Mouse (Mus musculus) hindlimb bud, embryonic 11.5 days (tissue): Measurements from ENCODE around the gene Fkbp8.

Experiments used
- DNase-seq: peaks from one replicate; pipeline ENCODE4 v3.0.0-alpha.2; 2012; ENCODE audit warnings: low read depth, low spot score; ENCODE audit errors: extremely low spot score

Gene Fkbp8

DNA sequence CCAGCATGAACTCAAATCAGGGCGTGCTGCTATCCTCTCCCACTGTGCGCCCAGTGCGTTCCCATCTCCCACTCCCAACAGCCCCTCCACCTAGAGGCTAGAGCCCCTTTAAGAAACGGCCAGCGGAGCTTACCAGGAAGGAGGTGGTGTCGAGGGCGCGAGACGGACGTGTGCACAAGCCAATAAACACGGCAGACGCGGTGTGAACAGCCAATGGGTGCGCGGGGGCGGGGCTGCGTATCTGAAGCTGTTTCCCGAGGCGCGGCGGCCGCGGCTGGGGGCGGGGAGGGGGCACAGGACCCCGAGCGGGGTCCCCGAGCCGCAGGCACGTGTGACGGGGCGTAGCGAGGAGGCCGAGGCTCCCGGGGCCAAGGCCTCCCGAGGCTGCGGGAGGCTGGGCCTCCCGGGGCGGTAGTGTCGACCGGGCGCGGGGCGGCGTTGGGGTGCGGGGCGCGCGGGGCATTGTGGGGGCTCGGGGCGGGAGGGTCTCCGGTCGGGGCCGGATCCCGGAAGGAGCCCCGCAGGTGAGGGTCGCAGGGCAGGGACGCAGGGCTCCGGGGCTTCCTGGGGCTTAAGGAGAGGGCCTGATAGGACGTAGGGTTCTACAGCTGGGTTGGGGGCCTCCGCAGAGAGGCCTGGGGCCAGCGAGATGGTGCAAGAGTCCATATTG is at the start of gene Fkbp8, which contains the start of gene Kxd1:
Gene Fkbp8 (plus strand): TSS at position 213 of the 670 bp plus-strand sequence.
Gene Kxd1 (minus strand): TSS at position 445 of the 670 bp plus-strand sequence.
- DNase-seq = no peak

DNA sequence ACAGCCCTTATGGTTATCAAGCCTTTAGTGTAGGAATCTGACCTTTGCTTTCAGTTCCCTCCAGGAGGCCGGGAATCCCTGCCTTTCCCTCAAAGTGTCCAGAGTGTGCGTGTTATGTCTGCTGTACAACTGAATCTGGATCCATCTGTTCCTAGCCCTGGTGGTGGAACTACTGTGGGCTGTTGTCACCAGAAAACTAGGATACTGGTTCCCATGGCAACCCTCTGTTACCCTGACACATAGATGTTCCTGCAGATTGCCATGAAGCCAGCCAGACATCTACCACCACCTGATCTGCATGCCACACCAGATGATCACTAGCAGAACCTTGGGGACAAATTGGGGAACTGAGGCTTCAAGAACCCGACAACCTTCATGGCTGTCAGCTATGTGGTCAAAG is 45.6 kb upstream of the Fkbp8 start:
- DNase-seq = no peak

GRCm38 (mm10) chr8:70482943-70483342 is 44.6 kb upstream of the Fkbp8 start:
- DNase-seq = no peak

DNA sequence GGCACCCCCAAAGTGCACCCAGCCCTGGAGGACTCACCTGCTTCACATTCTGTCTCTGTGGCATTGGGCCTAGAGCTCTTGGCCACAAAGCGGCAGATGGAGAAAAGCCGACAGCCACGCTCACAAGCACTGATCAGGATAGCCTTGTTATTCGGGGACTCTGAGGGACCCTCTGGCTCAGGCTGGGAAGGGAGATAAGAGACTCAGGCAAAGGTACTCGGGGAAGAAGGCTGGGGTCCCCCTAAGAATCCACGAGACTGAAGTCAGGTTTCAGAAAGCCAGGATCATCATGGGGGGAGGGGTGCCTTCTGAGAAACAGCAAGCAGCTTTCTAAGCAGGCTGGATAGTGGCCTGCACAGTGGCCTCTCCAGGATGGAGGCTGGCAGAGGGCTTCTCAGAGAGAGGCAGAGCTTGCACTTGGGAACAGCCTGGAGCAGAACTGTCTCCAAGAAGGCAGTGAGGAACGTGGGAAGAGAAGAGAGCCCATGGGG is 41.3 kb upstream of the Fkbp8 start:
- no peak for DNase-seq

- no peak for DNase-seq
Measured at GRCm38 (mm10) chr8:70486941-70487520, 40.5 kb upstream of the Fkbp8 start, which contains the start of gene Tmem59l. Gene Tmem59l, minus strand, starts transcription at chr8:70487358.

- DNase-seq = no peak
Measured at GRCm38 (mm10) chr8:70487993-70488796, 39.3 kb upstream of the Fkbp8 start.

GRCm38 (mm10) chr8:70488931-70489470 is 38.5 kb upstream of the Fkbp8 start:
- DNase-seq = no peak

DNA sequence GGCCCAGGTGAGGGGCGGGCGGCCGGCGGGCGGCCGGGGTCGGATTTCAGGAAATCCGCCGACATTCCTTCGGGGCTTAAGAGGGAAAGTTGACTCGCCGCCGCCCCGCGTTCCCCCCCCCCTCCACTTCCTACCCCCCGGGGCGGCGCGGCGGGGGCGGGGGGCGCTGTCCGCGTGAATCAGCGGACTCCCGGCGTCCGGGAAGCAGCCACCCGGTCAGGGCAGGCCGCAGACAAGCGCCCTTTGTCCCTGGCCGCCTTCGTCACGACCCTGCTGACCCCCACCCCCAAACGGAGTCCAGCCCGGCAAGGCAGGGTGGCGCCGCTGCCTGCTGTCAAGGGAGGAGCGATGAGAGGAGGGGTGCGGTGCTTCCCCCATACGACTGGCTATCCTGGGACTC is 37.9 kb upstream of the Fkbp8 start:
- no peak for DNase-seq

- DNase-seq = no peak
Measured at GRCm38 (mm10) chr8:70490061-70490879, 37.3 kb upstream of the Fkbp8 start.

GRCm38 (mm10) chr8:70490880-70491495 is 36.5 kb upstream of the Fkbp8 start:
- no peak for DNase-seq

- DNase-seq = no peak
Measured at GRCm38 (mm10) chr8:70492664-70493640, 34.6 kb upstream of the Fkbp8 start, which contains the start of gene Crlf1. Gene Crlf1, plus strand, starts transcription at chr8:70493158.

DNA sequence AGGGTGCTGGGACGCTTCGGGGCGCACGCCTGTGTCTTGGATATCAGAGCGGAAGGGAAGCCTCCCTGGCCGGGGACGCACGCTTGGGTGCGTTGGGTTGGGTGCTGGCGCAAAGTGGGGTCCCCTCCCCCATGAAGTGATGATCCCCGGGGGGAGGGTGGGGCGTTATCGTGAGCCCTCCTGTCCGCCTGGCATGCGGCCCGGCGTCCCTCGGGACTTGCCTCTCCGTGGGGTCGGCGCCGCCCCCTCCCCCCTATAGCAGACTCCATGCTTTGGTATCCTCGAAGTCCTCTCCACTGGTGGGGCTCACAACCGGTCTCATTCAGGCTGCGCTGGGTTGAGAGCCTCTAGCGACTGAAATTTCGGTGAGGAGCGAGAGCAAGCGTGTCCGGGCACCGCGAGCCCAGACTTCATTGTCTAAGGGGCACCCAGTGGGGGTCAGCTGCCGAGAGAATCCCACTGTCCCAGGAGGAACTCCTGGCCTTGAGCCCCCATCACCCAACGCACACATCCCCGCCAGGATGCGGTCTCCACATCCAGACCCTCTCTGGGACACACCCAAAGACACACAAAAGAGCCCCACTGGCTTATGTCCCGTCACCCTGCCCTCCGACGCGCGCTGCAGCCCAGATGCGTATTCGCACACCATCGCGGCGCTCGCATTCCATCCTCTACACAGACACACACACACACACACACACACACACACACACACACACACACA is 33.7 kb upstream of the Fkbp8 start:
- DNase-seq = no peak

DNA sequence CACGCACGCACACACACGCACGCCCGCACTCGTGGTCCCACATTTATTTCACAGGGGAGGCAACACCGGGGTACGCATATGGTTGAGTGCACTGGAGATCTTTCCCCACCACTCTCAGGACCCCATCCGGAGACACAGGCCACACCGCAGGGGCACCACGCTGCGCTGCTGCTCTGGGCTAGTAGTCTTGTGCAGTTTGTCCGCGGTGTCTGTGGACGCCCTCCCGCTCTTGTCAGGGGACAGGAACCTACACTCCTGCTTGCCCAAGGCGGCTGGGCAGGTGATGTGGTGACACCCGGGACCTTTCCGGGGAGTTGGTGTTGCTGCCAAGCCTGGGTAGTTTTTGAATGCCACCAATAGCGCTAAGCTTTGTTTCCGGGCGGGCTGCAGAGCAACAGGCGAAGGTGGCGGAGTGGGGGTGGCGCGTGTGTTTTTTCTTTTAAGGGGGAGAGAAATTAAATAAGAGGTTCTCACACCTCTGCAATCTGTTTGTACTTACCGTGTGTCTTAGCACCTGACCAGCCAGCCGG is 33.0 kb upstream of the Fkbp8 start:
- no peak for DNase-seq

GRCm38 (mm10) chr8:70495001-70495770 is 32.3 kb upstream of the Fkbp8 start:
- DNase-seq = no peak

GRCm38 (mm10) chr8:70495771-70496062 is 31.8 kb upstream of the Fkbp8 start:
- no peak for DNase-seq

- no peak for DNase-seq
Measured at GRCm38 (mm10) chr8:70500386-70501301, 26.9 kb upstream of the Fkbp8 start.
